Mouse (Mus musculus): ENCODE measurements around the gene Ift140.

The Ift140 gene

GRCm38 (mm10) chr17:25015655-25016291, at the start of gene Ift140, which contains the start of gene Cramp1l:
Ift140 (plus strand) TSS chr17:25016085.
Cramp1l (minus strand) TSS chr17:25015788.
- DNase-seq = peak; percentile 100

- no peak for DNase-seq
Measured at GRCm38 (mm10) chr17:24987221-24987620, 28.7 kb upstream of the Ift140 start.

GRCm38 (mm10) chr17:24994721-24995120, 21.2 kb upstream of the Ift140 start:
- DNase-seq = no peak

- DNase-seq = no peak
Measured at GRCm38 (mm10) chr17:25005102-25005501, 10.8 kb upstream of the Ift140 start.

GRCm38 (mm10) chr17:25007480-25007879, 8.4 kb upstream of the Ift140 start:
- DNase-seq = no peak

- peak; percentile 27 for DNase-seq
Measured at GRCm38 (mm10) chr17:25013606-25014501, 2.0 kb upstream of the Ift140 start.

- DNase-seq = peak; percentile 46
Measured at GRCm38 (mm10) chr17:25014841-25015570, 879 bp upstream of the Ift140 start.

- peak; percentile 86 for DNase-seq
Measured at GRCm38 (mm10) chr17:25016292-25017132, 627 bp downstream of the Ift140 start.

GRCm38 (mm10) chr17:25036183-25036582, 20.3 kb downstream of the Ift140 start:
- DNase-seq = no peak

GRCm38 (mm10) chr17:25044879-25045278, 29.0 kb downstream of the Ift140 start:
- DNase-seq = no peak

GRCm38 (mm10) chr17:25045281-25045680, 29.4 kb downstream of the Ift140 start:
- no peak for DNase-seq

GRCm38 (mm10) chr17:25047143-25047542, 31.3 kb downstream of the Ift140 start:
- DNase-seq = no peak

GRCm38 (mm10) chr17:25053274-25053673, 37.4 kb downstream of the Ift140 start:
- no peak for DNase-seq

- no peak for DNase-seq
Measured at GRCm38 (mm10) chr17:25057041-25057440, 41.2 kb downstream of the Ift140 start.

GRCm38 (mm10) chr17:25063261-25063660, 47.4 kb downstream of the Ift140 start:
- DNase-seq = no peak

GRCm38 (mm10) chr17:25063872-25064271, 48.0 kb downstream of the Ift140 start:
- no peak for DNase-seq

- peak; percentile 72 for DNase-seq
Measured at GRCm38 (mm10) chr17:25064351-25064750, 48.5 kb downstream of the Ift140 start.

GRCm38 (mm10) chr17:25065189-25065588, 49.3 kb downstream of the Ift140 start:
- peak; percentile 53 for DNase-seq

- DNase-seq = no peak
Measured at GRCm38 (mm10) chr17:25066595-25066994, 50.7 kb downstream of the Ift140 start.

GRCm38 (mm10) chr17:25067442-25067851, 51.6 kb downstream of the Ift140 start:
- DNase-seq = peak; percentile 75

GRCm38 (mm10) chr17:25068690-25069089, 52.8 kb downstream of the Ift140 start:
- no peak for DNase-seq

GRCm38 (mm10) chr17:25076906-25077305, 61.0 kb downstream of the Ift140 start:
- no peak for DNase-seq
